Mouse (Mus musculus): ENCODE results near the gene Kmt2d.

Gene Kmt2d

DNA sequence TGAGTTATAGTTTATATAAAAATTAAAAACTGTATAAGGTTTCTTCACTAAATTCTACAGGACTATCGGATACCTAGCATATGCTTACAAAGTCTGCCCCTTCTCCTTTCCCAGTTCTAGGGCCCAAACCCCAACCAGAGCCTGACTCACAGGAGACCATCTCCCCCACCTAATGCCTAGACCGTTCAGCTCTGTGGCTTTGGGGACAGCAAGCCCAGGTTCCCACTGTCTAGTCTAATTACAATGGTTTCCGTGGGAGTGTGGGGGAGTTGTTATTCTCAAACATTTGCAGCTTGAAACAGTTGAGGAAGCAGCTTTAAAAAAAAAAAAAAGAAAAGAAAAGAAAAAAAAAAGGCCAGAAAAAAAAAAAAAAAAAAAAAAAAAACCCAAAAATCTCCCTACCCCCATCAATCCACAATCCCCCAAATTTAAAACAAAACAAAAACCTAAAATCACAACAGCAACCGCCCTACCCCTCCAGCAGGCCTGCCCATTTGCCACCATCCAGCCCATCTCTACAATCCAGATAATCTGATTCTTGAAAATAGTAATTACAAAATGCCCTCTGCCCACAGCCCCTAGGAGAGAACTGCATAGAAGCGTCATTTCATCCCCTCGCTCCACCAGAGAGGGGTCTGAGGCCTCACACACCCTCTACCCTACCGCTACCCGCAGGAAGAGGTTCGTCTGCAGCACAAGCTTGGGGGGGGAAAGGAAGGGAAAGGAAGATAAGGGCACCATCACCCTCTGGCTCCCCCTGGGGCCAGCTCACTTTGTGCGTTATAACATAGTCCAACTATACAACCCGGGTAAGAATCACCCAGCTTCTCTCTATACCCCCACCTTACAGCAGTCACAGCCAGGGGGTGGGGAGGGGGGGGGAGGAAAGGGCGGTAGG lies 38.6 kb downstream of the Kmt2d start:
- Histone ChIP-seq H3K9me3 (ENCODE audit: low read length) (no peaks in the 10 kb centered on the region), H3K36me3 (ENCODE audit: insufficient read depth, low read length) (peaks cover 60% of the 10 kb centered on the region), H3K4me1 (replicated peaks; ENCODE audit: low read depth, low read length) (peaks cover 79% of the 10 kb centered on the region), H3K4me3 (replicated peaks; ENCODE audit: low read length) (no peak overlapping the region), H3K27me3 (ENCODE audit: insufficient read depth, low read length) (no peaks in the 10 kb centered on the region)
- TF ChIP-seq CTCF (conservative IDR thresholded peaks at IDR 0.05; ENCODE audit: low read length) (no peak), NANOG (IDR thresholded peaks at IDR 0.05; ENCODE audit: borderline replicate concordance, low read length) (no peak), POU5F1 (IDR thresholded peaks at IDR 0.05; ENCODE audit: borderline replicate concordance, low read length) (no peak)

DNA sequence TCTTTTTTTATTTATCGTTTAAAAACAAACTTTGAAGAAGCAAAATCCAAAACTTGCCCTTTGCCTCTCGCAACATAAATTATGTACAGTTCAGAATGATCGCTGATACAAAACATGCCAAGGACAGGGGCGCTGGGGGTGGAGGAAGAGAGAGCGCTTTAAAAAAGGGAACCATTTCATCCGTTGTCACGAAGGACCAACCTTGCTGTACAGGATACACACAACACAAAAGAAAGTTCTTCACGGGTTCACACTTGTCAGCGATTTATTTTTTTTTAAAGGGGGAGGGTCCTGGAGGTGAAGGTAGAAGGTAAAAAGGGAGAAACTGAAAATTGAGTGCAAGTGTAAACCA lies 39.3 kb downstream of the Kmt2d start:
- H3K4me1 ChIP-seq (replicated peaks; ENCODE audit: low read depth, low read length) = peaks cover 79% of the 10 kb centered on the region
- no peak for TF ChIP-seq NANOG (IDR thresholded peaks at IDR 0.05; ENCODE audit: borderline replicate concordance, low read length)
- TF ChIP-seq POU5F1 (IDR thresholded peaks at IDR 0.05; ENCODE audit: borderline replicate concordance, low read length) = no peak
- TF ChIP-seq CTCF (conservative IDR thresholded peaks at IDR 0.05; ENCODE audit: low read length) = no peak
- H3K9me3 ChIP-seq (ENCODE audit: low read length) = no peaks in the 10 kb centered on the region
- no peaks in the 10 kb centered on the region for H3K27me3 ChIP-seq (ENCODE audit: insufficient read depth, low read length)
- peak overlapping the region; percentile 91 for H3K4me3 ChIP-seq (replicated peaks; ENCODE audit: low read length)
- peaks cover 59% of the 10 kb centered on the region for H3K36me3 ChIP-seq (ENCODE audit: insufficient read depth, low read length)

DNA sequence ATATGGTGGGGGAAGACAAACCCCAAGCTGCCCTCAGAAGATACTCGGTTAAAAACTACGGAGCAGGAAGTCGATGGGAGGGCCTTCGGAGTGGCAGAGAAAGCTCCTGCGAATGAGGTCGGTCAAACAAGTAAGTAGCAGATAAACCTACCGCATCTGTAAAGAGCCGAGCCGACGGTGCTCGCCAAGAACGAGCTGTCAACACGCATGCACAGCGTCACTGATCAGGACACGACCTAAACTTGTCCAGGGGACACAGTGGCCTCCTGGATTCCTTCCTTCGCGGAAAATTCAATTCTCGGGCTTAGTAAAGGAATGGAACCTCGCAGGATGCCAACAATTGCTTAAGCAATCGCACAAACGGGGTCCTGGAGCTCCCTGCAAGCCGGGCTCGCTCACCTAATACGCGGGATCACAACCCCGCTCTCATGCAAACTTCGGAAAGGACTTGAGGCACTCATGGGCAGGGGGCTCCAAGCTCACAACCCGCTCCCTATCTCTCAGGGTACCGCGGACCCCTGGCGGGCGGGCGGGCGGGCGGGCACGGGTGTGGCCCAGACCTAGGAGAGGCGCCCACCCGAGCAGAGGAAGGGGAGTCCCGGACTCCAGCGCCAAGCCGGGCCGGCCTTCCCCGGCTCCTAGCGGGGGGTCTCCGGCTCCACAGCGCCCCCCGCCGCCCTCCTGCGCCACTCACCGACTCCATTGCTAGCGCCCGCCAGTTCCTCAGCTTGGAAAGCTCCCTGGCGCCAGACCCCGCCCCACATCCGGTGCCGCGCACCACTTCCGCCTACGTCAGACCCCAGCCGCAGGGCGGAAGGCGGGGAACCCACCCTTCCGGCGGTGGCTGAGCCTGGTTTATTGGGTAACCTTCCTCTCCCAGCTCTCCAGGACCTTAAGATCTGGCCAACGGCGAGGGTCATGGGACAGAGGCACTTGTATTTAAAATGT lies 40.0 kb downstream of the Kmt2d start, which contains the start of gene Prkag1:
Prkag1 (minus strand) TSS at position 786 of the 948 bp plus-strand sequence.
- TF ChIP-seq NANOG (IDR thresholded peaks at IDR 0.05; ENCODE audit: borderline replicate concordance, low read length) = no peak
- no peak for TF ChIP-seq CTCF (conservative IDR thresholded peaks at IDR 0.05; ENCODE audit: low read length)
- no peak for TF ChIP-seq POU5F1 (IDR thresholded peaks at IDR 0.05; ENCODE audit: borderline replicate concordance, low read length)
- peak within 1 kb of the TSS; percentile 91 for H3K4me3 ChIP-seq (replicated peaks; ENCODE audit: low read length)
- H3K4me1 ChIP-seq (replicated peaks; ENCODE audit: low read depth, low read length) = peaks cover 82% of the 10 kb centered on the region
- H3K9me3 ChIP-seq (ENCODE audit: low read length) = no peaks in the 10 kb centered on the region
- H3K27me3 ChIP-seq (ENCODE audit: insufficient read depth, low read length) = no peaks in the 10 kb centered on the region
- H3K36me3 ChIP-seq (ENCODE audit: insufficient read depth, low read length) = peaks cover 57% of the 10 kb centered on the region

DNA sequence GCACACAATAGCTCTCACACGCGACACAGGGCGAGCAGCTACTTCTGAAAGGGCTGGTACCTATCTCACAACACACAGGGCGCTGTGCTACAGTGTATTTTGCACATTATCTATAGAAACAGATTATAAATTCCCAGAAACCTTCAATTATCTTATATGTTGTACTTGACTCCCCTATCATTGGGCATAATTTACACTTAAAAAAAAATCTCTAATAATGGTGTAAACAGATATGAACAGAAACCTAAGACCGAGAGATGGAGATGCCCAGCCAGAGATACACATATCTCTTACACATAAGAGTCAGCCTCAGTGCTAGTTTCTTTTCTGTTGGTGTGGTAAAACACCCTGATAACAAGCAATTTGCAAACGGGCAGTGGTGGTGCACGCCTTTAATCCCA lies 43.4 kb downstream of the Kmt2d start:
- peaks cover 70% of the 10 kb centered on the region for H3K4me1 ChIP-seq (replicated peaks; ENCODE audit: low read depth, low read length)
- TF ChIP-seq POU5F1 (IDR thresholded peaks at IDR 0.05; ENCODE audit: borderline replicate concordance, low read length) (no peak), CTCF (conservative IDR thresholded peaks at IDR 0.05; ENCODE audit: low read length) (no peak), NANOG (IDR thresholded peaks at IDR 0.05; ENCODE audit: borderline replicate concordance, low read length) (no peak)
- no peaks in the 10 kb centered on the region for H3K27me3 ChIP-seq (ENCODE audit: insufficient read depth, low read length)
- peaks cover 53% of the 10 kb centered on the region for H3K36me3 ChIP-seq (ENCODE audit: insufficient read depth, low read length)
- H3K9me3 ChIP-seq (ENCODE audit: low read length) = no peaks in the 10 kb centered on the region
- 0 out of 2 replicates have a peak overlapping the region, but pooled peaks have one; percentile 1 for H3K4me3 ChIP-seq (replicated peaks; ENCODE audit: low read length)

DNA sequence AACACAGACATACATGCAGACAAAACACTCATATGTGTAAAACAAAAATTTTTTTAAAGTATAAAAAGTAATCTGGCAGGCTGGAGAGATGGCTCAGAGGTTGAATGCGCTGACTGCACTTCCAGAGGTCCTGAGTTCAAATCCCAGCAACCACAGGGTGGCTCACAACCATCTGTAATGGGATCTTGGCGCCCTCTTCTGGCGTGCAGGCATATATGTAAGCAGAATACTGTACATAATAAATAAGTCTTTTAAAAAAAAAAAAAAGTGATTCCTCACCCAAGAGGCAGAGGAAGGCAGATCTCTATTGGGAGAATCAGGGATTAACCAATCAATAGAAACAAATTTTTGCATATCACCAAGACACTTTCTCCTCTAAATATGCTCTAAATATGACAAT lies 47.6 kb downstream of the Kmt2d start:
- Histone ChIP-seq H3K27me3 (ENCODE audit: insufficient read depth, low read length) (no peaks in the 10 kb centered on the region), H3K4me1 (replicated peaks; ENCODE audit: low read depth, low read length) (peaks cover 62% of the 10 kb centered on the region), H3K9me3 (ENCODE audit: low read length) (no peaks in the 10 kb centered on the region), H3K36me3 (ENCODE audit: insufficient read depth, low read length) (peaks cover 66% of the 10 kb centered on the region), H3K4me3 (replicated peaks; ENCODE audit: low read length) (no peak overlapping the region)
- TF ChIP-seq NANOG (IDR thresholded peaks at IDR 0.05; ENCODE audit: borderline replicate concordance, low read length) (no peak), CTCF (conservative IDR thresholded peaks at IDR 0.05; ENCODE audit: low read length) (peak; percentile 36; the same call in 1 of the 2 replicates), POU5F1 (IDR thresholded peaks at IDR 0.05; ENCODE audit: borderline replicate concordance, low read length) (no peak)

DNA sequence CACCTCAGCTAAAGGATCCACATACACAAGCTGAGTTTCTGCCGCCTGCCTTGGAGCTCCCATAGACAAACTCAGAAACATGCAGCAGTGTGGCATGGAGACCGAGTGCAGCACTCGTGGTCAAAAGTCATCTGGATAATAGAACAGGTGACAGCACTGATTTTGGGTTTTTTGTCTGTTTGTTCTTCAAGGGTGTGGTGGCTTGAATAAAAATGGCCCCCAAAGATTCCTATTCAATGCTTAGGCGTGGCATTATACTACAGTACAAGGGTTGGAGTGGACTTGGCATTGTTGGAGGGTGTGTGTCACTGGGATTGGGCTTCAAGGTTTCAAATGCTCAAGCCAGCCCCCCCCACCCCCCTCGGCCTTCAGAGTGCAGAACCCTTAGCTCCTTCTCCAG lies 48.9 kb downstream of the Kmt2d start:
- Histone ChIP-seq H3K27me3 (ENCODE audit: insufficient read depth, low read length) (no peaks in the 10 kb centered on the region), H3K36me3 (ENCODE audit: insufficient read depth, low read length) (peaks cover 54% of the 10 kb centered on the region), H3K4me3 (replicated peaks; ENCODE audit: low read length) (peak overlapping the region; percentile 23; the same call in 1 of the 2 replicates), H3K4me1 (replicated peaks; ENCODE audit: low read depth, low read length) (peaks cover 50% of the 10 kb centered on the region), H3K9me3 (ENCODE audit: low read length) (no peaks in the 10 kb centered on the region)
- no peak for TF ChIP-seq POU5F1 (IDR thresholded peaks at IDR 0.05; ENCODE audit: borderline replicate concordance, low read length)
- no peak for TF ChIP-seq NANOG (IDR thresholded peaks at IDR 0.05; ENCODE audit: borderline replicate concordance, low read length)
- no peak for TF ChIP-seq CTCF (conservative IDR thresholded peaks at IDR 0.05; ENCODE audit: low read length)

DNA sequence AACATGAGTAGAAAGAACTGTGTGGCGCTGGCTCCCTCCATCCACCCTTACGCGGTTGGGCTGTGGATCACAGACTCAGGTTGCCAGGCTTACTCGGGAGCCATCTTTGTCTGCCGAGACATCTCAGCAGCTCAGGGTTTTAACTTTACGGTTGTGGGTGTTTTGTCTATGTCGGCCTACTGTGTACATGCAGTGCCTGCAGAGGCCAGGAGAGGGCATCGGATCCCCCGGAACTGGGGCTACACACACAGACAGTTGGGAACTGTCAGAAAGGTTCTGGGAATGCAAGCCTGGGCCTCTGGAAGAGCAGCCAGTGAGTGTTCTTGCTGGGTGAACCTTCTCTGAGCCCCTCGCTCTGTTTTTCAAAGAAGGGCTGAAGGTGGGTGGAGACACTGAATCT lies 49.6 kb downstream of the Kmt2d start:
- TF ChIP-seq NANOG (IDR thresholded peaks at IDR 0.05; ENCODE audit: borderline replicate concordance, low read length) (no peak), POU5F1 (IDR thresholded peaks at IDR 0.05; ENCODE audit: borderline replicate concordance, low read length) (no peak), CTCF (conservative IDR thresholded peaks at IDR 0.05; ENCODE audit: low read length) (peak; percentile 95)
- Histone ChIP-seq H3K36me3 (ENCODE audit: insufficient read depth, low read length) (peaks cover 53% of the 10 kb centered on the region), H3K4me3 (replicated peaks; ENCODE audit: low read length) (no peak overlapping the region), H3K4me1 (replicated peaks; ENCODE audit: low read depth, low read length) (peaks cover 42% of the 10 kb centered on the region), H3K9me3 (ENCODE audit: low read length) (no peaks in the 10 kb centered on the region), H3K27me3 (ENCODE audit: insufficient read depth, low read length) (no peaks in the 10 kb centered on the region)

DNA sequence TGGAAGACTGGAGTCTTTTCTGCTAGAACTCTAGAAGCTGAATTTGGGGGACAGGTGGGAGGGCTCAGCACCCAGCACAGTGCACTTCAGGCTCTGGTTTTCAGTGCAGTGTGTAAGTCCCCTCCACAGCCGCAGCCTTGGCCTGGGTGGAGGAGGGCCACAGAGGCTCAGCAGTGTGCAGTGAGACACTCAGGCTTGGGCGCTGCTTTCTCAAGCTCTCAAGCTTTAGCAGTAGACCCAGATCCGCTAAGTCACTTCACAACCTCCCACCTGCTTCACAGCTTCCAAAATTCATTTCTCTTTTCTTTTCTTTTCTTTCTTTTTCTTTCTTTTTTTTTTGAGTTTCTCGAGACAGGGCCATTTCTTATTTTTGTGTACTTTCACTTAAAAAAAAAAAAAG lies 50.1 kb downstream of the Kmt2d start:
- Histone ChIP-seq H3K36me3 (ENCODE audit: insufficient read depth, low read length) (peaks cover 54% of the 10 kb centered on the region), H3K27me3 (ENCODE audit: insufficient read depth, low read length) (no peaks in the 10 kb centered on the region), H3K4me1 (replicated peaks; ENCODE audit: low read depth, low read length) (peaks cover 41% of the 10 kb centered on the region), H3K4me3 (replicated peaks; ENCODE audit: low read length) (no peak overlapping the region), H3K9me3 (ENCODE audit: low read length) (no peaks in the 10 kb centered on the region)
- no peak for TF ChIP-seq NANOG (IDR thresholded peaks at IDR 0.05; ENCODE audit: borderline replicate concordance, low read length)
- no peak for TF ChIP-seq CTCF (conservative IDR thresholded peaks at IDR 0.05; ENCODE audit: low read length)
- no peak for TF ChIP-seq POU5F1 (IDR thresholded peaks at IDR 0.05; ENCODE audit: borderline replicate concordance, low read length)
